Mouse (Mus musculus) heart, postnatal 10 days (tissue): ENCODE data around the gene Zfp664. TPM values are rescaled to one million over a fixed set of nuclear protein-coding genes. Genes with fewer than 3 reads are reported as not detected.

Experiments used
- total RNA-seq, 2 experiments: library from RNA; stranded (reverse); gene quantifications; 2 replicates each; pipeline ENCODE4 v1.2.3; 2021

Zfp664 gene
- total RNA-seq, 2 experiments from 2014 or later = 57.6 to 58.7 TPM

Other genes starting within 250 kb of the Zfp664 start
- gene Atp6v0a2, start 234.1 kb upstream of the Zfp664 start, total RNA-seq = 10 to 100 TPM; 34.5 to 35.9 TPM
- gene Dnah10, start 137.6 kb upstream of the Zfp664 start, total RNA-seq = under 1 TPM in 1 of 2 experiments, not detected in 1; 0.02 TPM
- gene Ccdc92, start 267 bp upstream of the Zfp664 start, total RNA-seq = under 1 TPM; 0.74 to 0.81 TPM
- gene Rflna, start 140.5 kb downstream of the Zfp664 start, total RNA-seq = 1 to 10 TPM; 1.6 to 2.0 TPM